Mouse (Mus musculus): Measurements from ENCODE around the gene Prcc.
"Not testable (repeated sequence)": the region's sequence is repeated elsewhere in the genome, so short reads cannot be mapped to it uniquely, and the experiment has no call there.

The Prcc gene

DNA sequence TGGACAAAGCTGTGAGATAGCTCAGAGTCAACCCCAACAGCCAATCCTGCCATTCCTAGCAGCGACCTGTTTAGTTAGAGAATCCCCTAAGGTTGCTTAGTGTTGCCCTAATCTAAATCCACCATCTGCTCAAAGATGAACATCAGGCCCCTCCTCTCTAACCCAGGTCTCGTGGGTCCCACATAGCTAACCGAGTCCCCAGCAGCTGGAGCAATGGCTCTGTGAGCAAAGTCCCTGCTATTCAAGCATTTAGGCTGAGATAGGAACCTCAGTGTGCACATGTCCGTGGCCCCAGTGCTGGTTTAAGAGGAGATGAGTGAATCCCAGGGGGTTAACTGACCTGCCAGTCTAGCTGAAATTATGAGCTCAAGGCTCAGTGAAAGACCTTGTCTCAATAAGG is 39.2 kb downstream of the Prcc start:
- DNase-seq (ENCODE audit: low spot score in 2 of 2) = no peak

DNA sequence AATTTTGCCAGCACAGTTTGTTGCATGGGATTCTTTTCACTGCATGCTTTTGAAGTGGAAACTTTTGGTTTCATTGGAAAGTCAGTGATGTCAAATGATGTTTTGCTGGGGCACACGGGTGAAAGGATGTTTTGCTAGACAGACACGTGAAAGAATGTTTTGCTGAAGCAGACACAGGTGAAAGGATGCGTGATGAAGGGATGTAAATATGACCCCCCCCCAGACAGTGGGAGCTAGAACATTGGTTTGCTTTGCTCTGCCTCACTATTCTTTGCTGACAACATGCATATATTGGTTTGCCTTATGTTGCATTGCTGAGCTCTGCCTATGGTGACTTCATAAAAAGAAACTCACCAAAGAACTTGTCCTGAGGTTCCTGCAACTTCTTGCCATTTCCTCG is 40.4 kb downstream of the Prcc start:
- no peak for DNase-seq (ENCODE audit: low spot score in 2 of 2)

DNA sequence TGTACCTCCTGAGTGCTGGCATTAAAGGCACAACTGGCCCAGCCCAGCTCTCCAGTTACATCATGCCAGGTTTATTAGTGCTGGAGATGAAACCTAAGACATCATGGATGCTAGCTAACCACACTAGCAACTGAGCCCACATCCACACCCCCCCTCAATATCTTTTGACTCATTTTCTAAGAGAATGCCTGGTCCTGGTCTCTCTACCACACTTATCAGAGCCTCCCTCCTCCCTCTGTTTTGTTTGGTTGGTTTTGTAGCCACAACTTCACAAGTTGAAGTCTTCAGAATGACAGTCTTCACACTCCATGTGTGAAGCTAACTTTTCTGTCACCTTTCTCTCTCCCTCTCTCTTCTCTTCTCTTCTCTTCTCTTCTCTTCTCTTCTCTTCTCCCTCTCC is 44.5 kb downstream of the Prcc start:
- no peak for DNase-seq (ENCODE audit: low spot score in 2 of 2)

DNA sequence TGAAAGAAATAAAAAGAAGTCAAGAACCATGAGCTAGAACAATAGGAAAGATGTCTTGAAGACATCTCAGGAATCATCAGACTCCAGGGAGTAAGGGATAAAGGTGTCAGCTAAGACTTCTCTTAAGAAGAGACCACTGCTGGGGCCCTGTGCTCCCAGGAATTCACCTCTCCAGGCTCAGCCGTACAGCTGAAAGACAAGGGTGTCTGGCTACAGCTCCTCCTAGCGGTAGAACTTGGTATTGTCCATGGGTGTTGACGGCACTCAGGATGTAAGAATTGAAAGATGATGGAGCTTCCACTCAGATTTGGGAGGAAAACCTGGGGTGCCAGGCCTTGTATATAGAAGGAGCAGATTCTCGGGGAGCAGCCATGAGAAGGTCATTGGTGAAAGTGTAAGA is 46.8 kb downstream of the Prcc start:
- DNase-seq (ENCODE audit: low spot score in 2 of 2) = peak; percentile 78 to 79

DNA sequence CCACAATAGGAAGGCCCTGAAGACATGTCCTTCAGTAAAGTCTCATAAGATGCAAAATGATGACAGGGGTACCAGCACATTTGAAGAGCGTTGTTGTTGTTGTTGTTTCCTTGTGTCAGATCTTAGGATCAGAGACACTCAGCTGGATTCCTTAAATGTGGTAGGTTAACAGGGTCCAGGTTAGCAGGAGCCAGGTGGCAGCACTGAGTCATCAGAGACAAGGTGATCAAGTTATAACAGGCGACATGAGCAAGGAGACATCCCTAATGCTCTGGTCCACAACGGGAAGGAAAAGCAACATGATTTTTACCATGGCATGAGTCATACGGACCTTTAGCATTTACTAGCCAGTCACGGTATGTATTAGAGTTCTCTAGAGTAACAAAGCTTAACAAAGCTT is 51.9 kb downstream of the Prcc start:
- DNase-seq (ENCODE audit: low spot score in 2 of 2) = no peak

DNA sequence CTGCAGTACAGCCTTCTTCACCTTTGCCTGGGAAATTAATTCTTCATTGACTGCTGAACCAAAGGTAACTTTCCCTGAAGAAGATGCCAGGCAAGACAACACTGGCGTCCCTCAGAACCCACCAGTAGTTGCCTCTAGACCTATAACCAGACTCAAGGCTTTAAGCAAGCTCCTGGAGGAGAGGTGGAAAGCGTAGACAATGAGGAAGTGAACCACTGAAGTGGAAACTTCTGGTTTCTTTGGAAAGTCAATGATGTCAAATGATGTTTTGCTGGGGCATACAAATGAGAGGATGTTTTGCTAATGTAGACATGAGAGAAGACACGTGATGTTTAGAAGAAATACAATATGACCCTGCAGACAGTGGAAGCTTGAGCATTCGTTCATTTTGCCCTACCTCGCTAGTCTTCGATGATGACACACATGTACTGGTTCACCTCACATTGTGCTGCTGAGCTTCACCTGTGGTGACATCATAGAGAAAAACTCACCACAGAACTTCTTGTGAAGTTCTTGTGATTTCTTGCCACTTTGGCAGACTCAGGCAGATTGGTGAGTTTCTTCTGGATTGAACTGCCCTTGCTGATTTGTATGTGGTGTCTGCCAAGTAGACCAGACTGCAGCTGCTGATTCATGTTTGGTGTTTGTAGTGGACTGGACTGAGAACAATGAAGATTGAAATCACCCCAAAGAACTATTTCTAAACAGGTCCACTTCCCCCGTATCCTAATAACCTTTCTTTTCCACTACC is 53.1 kb downstream of the Prcc start:
- DNase-seq (ENCODE audit: low spot score in 2 of 2) = no peak

DNA sequence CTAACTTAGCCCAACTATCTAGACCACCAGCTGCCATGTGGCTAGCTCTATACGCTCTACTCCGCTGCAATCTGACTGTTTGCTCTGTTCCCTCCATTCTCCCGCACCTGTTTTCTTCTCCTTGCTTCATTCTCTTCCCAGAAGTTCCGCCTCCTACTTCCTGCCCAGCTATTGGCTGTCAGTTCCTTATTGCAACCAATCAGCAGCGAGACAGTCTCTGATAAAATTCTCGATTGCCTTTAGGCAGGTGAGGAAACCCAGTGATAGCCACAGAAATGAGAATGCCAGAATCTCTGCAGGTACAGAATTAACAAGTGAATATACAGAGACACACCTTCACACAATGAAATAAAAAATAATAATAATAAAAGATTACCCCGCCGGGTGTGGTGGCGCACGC is 56.4 kb downstream of the Prcc start:
- DNase-seq (ENCODE audit: low spot score in 2 of 2) = no peak

DNA sequence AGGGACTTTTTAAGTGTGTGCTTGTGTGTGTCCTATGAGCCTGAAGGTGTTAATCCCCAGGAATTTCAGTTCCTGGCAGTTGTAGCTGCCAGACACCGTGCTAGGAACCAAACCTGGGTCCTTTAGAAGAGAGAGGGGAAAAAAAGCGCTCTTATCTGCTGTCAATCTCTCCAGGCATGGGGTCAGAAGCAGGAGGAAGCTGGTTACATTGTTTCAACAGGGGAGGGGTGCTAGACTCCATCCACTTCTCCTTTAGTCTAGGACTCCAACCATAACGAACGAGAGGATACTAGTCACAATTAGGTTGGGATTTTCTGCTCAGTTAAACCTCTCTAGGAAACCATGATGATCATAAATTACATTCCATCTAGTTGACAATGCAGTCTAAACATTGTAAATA is 57.0 kb downstream of the Prcc start:
- no peak for DNase-seq (ENCODE audit: low spot score in 2 of 2)

DNA sequence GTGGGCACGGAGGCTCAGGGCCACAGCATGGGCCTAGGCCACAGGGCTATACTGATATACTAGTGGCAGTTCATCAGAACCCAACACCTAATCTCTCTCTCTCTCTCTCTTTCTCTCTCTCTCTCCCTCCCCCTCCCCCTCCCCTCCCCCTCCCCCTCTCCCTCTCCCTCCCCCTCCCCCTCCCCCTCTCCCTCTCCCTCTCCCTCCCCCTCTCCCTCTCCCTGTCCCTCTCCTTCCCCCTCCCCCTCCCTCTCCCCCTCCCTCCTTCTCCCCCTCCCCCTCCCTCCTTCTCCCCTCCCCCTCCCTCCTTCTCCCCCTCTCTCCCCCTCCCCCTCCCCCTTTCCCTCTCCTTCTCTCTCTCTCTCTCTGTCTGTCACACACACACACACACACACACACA is 61.2 kb downstream of the Prcc start, which contains the start of gene Pear1:
Gene Pear1 (minus strand): TSS at position 101 of the 400 bp plus-strand sequence.
- not testable (repeated sequence) for DNase-seq (ENCODE audit: low spot score in 2 of 2)

DNA sequence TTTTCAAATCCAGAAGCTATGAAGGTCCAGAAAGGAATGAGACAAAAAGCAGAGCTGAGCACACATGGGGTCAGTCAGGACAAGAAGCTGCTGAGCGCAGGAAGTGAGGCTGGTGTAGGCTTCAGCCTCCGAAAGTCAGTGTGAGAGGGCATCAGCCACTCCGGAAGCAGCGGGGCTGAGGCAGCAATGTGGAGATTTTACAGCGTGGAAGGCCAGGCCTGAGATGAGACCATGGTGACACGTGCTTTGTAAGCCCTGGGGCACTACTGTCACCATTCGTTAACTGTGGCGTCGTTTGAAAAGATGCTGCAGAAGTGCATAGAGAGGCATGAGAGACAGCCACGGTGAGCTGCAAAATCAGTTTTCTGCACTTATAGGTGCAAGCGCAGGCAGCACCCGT is 67.2 kb downstream of the Prcc start:
- no peak for DNase-seq (ENCODE audit: low spot score in 2 of 2)

DNA sequence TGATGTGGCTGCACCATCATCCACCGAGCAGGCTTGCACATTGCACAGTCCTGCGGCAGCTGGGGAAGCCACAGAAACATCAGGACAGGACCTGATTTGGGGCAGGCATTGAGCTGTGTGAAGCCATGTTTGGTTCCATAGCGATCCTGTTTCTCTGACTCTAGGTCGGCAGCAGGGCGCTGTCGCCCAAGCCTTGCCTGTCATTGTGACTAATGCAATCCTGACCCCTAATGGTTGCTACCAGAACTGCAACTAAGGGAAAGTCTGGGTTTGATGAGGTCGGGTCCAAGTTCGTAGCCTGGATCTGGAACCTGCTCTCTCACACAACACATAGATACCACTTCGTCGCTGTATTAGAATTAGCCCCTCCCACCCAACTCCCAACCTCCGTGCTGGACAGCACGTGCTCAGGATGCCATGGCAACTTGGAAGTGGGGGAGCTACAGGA is 68.7 kb downstream of the Prcc start:
- DNase-seq (ENCODE audit: low spot score in 2 of 2) = peak; percentile 69 to 84

DNA sequence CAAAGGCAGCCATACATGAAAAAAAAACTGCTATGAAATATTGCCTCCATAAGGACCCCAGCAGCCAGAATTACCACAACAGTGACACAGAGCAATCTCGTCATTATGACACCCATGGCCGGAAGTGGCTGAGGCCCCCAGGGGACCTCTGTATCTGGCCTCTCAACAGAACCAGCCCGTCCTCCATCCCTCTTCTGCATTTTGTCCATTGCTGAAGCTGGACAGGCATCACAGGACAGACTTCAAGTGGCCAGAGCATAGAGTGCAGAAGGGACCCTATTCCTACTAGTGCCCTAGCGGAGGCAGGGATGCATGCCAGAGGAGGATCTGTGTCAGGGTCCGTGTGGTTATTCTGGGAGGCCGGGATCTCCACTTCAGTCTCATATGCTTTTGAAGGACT is 69.2 kb downstream of the Prcc start:
- DNase-seq (ENCODE audit: low spot score in 2 of 2) = no peak

DNA sequence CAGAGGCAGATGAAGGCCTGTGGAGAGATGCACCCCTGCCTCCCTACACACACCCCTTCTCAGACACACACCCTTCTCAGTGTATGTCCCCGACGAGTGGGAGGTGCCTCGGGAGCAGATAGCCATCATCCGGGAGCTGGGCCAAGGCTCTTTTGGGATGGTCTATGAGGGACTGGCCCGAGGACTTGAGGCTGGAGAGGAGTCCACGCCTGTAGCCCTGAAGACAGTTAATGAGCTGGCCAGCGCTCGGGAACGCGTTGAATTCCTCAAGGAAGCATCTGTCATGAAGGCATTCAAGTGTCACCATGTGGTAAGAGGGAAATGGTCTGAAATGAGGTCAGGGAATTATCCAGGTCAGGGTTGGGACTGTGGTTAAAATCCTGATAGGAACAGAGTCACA is 72.5 kb downstream of the Prcc start:
- no peak for DNase-seq (ENCODE audit: low spot score in 2 of 2)

DNA sequence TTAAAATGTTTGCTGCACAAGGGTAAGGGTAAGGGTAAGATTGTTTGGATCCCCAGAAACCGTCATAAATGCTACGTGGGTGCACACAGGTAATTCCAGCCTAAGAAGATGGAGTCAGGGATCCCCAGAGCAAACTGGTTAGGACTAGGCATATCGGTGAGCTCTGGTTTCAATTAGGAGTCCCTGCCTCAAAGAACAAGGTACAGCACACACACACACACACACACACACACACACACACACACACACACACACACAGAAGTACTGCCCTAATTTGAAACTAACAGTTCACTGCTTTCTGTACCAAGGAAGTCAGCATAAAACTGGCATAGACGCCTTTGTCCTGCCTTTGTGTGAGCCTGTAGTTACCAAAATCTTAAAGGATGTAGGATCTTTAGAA is 73.0 kb downstream of the Prcc start:
- DNase-seq (ENCODE audit: low spot score in 2 of 2) = no peak

DNA sequence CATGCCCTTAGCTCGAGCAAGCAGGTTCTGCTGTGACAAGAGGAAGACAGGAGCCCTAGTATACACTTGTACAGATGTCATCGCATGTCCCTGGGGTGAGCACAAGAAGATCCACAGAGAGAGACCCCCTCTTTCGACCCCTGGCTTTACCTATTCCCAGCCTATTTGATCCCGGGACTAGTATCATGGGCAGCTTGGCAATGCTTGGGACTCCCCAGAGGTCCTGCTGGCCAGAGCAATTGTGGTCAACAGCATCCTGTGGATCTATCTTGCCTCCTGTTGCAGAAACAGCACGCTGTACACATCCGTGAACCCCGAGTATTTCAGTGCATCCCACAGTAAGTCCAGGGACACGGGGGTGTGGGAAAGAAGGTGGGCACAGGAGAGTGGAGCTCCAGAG is 74.1 kb downstream of the Prcc start:
- DNase-seq (ENCODE audit: low spot score in 2 of 2) = no peak

DNA sequence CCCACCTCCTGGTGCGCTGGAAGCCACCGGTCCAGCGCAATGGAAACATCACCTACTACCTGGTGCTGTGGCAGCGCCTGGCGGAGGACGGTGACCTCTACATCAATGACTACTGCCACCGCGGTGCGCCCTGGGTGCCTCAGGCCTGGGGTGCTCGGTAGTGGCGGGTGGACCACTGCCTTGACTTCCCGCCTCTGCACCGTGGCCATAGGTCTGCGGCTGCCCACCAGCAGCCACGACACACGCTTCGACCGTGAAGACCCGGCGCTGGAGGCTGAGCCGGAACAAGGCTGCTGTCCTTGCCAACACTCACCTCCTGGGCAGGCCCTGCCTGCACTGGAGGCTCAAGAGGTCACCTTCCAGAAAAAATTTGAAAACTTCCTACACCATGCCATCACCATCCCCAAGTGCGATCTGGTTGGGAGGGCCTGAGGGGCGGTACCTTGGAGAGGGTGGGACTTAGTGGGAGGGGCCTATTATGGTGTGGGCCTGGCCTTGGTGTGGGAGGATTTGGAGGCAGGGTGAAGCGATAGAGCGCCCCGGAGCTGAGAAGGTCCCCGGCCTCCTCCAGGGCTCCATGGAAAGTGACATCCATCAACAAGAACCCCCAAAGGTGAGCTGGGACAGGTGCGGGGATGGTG is 76.0 kb downstream of the Prcc start:
- DNase-seq (ENCODE audit: low spot score in 2 of 2) = no peak
